Mouse (Mus musculus) thymus, postnatal 25 days (tissue): ENCODE data around the gene Tmem145.

ENCODE experiments used
- DNase-seq: peaks from one replicate; pipeline ENCODE4 v3.0.0; 2022

Gene Tmem145

GRCm38 (mm10) chr7:25333596-25334307 lies 27.8 kb downstream of the Tmem145 start:
- peak; percentile 75 for DNase-seq

GRCm38 (mm10) chr7:25334472-25334871 lies 28.6 kb downstream of the Tmem145 start:
- DNase-seq, result no peak

- DNase-seq, result no peak
Observed at GRCm38 (mm10) chr7:25339329-25339728, 33.4 kb downstream of the Tmem145 start.

DNA sequence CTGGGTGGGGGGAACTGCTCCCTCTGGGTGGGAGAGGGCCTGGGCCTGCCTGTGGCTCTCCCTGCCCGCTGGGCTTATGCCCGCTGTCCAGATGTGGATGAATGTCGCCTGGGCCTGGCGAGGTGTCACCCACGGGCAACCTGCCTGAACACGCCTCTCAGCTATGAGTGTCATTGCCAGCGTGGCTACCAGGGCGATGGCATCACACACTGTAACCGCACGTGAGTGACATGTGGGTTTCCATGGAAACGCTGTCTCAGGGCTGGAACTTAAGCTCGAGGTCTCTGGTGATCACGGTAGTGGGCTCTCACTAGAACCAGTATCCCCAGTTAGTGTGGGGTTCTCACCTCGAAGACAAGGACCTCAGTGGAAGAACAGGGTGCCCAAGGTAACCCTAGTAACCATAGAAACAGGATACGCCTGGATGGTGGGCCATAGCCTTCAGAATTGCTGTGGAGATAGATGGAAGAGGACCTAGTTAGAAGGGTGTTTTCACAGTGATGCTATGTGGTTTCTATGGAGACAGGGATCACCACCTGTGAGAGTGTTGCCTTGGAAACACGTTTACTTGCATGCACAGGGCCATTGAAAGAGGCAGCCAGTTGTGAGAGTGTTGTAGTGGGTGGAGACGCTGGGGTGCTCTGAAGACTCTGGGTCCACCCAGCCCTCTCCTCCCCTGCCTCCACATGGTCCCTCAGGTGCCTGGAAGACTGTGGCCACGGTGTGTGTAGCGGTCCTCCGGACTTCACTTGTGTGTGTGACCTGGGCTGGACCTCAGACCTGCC lies 35.3 kb downstream of the Tmem145 start:
- no peak for DNase-seq

DNA sequence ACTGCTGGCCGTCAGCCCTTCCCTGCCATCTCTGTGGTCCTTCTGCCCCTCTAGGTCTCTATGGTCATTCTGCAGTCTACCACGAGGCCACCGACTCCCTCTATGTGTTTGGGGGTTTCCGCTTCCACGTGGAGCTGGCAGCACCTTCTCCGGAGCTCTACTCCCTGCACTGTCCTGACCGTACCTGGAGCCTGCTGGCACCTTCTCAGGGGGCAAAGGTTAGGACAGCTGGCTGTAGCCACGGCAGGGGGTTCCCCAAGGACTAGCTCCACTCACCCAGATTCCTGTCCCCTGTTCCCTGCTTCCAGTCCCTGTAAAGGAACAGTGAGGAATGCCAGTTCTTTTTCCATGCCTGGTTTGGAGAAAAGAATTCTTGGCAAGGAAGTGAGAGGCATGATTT lies 43.0 kb downstream of the Tmem145 start:
- no peak for DNase-seq

DNA sequence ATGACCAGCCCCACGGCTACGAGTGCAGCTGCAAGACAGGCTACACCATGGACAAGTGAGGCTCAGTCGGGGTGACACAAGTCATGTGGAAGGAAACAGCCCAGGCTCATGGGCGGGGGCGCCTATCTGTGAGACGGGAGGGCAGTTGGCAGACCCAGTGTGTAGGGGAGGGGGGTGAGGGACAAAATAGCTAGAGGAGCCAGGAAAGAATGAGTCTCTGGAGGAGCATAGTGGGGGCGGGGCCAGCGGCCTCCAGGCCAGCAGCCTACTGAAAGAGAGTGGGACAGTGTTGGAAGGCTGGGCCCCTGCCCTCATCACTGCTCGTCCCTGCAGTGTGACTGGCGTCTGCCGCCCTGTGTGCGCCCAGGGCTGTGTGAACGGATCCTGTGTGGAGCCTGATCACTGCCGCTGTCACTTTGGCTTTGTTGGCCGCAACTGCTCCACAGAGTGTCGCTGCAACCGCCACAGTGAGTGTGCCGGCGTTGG lies 52.9 kb downstream of the Tmem145 start:
- no peak for DNase-seq

GRCm38 (mm10) chr7:25363151-25363550 lies 57.2 kb downstream of the Tmem145 start:
- DNase-seq, result no peak

GRCm38 (mm10) chr7:25363632-25364031 lies 57.7 kb downstream of the Tmem145 start:
- DNase-seq, result no peak
